Mouse (Mus musculus) CD8-positive naive resting alpha-beta T cell, adult 57 days (primary cell): Measurements from ENCODE around the gene Cpvl. TPM values are rescaled to one million over a fixed set of nuclear protein-coding genes. Genes with fewer than 3 reads are reported as not detected.

ENCODE experiments used
- total RNA-seq: library from RNA; stranded (reverse); gene quantifications from one replicate; pipeline ENCODE4 v1.2.4, GENCODE M21; 2023

Cpvl gene
- not detected for total RNA-seq

DNA sequence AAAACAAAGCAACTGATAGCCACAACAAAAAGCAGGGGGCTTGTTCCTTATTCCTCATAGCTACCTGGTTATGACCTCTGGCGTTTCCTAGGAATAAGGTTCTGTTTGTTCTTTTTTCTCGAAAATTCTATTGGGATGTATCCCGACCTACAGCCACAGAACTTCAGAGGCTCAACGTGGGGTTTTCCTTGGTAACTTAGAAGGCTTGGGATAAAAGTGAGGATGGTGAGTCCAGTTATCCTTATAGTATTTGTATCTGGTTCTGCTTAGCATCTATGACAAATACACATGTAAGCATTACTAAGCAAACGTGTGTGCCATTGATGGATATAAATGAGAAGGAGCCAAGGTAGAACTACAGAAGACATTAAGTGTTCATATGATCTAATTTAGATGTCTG is at the start of gene Cpvl:
Gene Cpvl (minus strand): TSS at position 101 of the 400 bp plus-strand sequence.

Other genes with a start within 250 kb of the Cpvl start
- gene Tril, start 157.8 kb downstream of the Cpvl start, total RNA-seq, result not detected
- gene Chn2, start 60.9 kb upstream of the Cpvl start, total RNA-seq, result 5.6 TPM